Mouse (Mus musculus) hindbrain, embryonic 16.5 days (tissue): Measurements from ENCODE around the gene Cd300a. TPM values are rescaled to one million over a fixed set of nuclear protein-coding genes. Genes with fewer than 3 reads are reported as not detected.

Experiments
- ATAC-seq: fragments of 200-750 bp; cut with Nextera tagmentation; 2 replicates; pipeline ENCODE4 v1.8.0; 2017; ENCODE audit warnings: moderate TSS enrichment, moderate library complexity
- H3K27ac ChIP-seq: fragments of 300-500 bp; sonication (generic); 2 replicates; pipeline ENCODE4 v1.5.1; 2014; ENCODE audit warnings: low read depth, mild to moderate bottlenecking, control low read depth, low read length, moderate library complexity
- H3K27me3 ChIP-seq: fragments of 300-500 bp; sonication (generic); replicated peaks from 2 replicates; pipeline ENCODE4 v1.6.1; 2014; ENCODE audit warnings: low read length; ENCODE audit not compliant: control insufficient read depth, insufficient read depth
- H3K36me3 ChIP-seq: fragments of 300-500 bp; sonication (generic); 2 replicates; pipeline ENCODE4 v1.6.1; 2014; ENCODE audit warnings: mild to moderate bottlenecking, low read length, moderate library complexity, mixed read lengths; ENCODE audit not compliant: control insufficient read depth, insufficient read depth
- H3K4me1 ChIP-seq: fragments of 300-500 bp; sonication (generic); 2 replicates; pipeline ENCODE4 v1.6.1; 2014; ENCODE audit warnings: low read depth, low read length; ENCODE audit not compliant: control insufficient read depth, insufficient read depth
- H3K4me2 ChIP-seq: fragments of 300-500 bp; sonication (generic); 2 replicates; pipeline ENCODE4 v1.6.1; 2014; ENCODE audit warnings: mild to moderate bottlenecking, low read length, control low read depth, moderate library complexity
- H3K4me3 ChIP-seq: fragments of 300-500 bp; sonication (generic); 2 replicates; pipeline ENCODE4 v1.5.1; 2014; ENCODE audit warnings: mild to moderate bottlenecking, low read length, control low read depth, moderate library complexity
- H3K9ac ChIP-seq: fragments of 300-500 bp; sonication (generic); 2 replicates; pipeline ENCODE4 v1.6.1; 2014; ENCODE audit warnings: low read depth, mild to moderate bottlenecking, control low read depth, low read length, moderate library complexity
- H3K9me3 ChIP-seq: fragments of 300-500 bp; sonication (generic); 2 replicates; pipeline ENCODE4 v1.6.1; 2014; ENCODE audit warnings: mild to moderate bottlenecking, low read length, moderate library complexity; ENCODE audit not compliant: control insufficient read depth
- WGBS: fragments of 180-500 bp; shearing (Covaris S2); extraction: QIAGEN DNeasy Blood & Tissue Kit; methylation state at CpG from one replicate; pipeline ENCODE4 v1.1.7; 2014; 5-methylcytosine and 5-hydroxymethylcytosine counted together
- polyA plus RNA-seq: library from polyadenylated mRNA; unstranded; fragments of >200 nt; fragmentation: Nextera tagmentation; extraction: Ambion mirVana; gene quantifications from 2 replicates; pipeline ENCODE4 v1.2.1, GENCODE M21; 2015

The Cd300a gene
- 0.97 and 1.6 TPM in 2 replicates for polyA plus RNA-seq

- no peaks in the 10 kb centered on the region for H3K4me1 ChIP-seq
- WGBS: 45% methylated on average over 18 of the region's 18 CpGs
- no peaks in the 10 kb centered on the region for H3K36me3 ChIP-seq
- no peak within 1 kb of the TSS for H3K9ac ChIP-seq
- no peak within 1 kb of the TSS for H3K4me3 ChIP-seq
- H3K4me2 ChIP-seq: no peak within 1 kb of the TSS
- no peaks in the 10 kb centered on the region for H3K9me3 ChIP-seq
- H3K27ac ChIP-seq: no peak within 1 kb of the TSS
- no peaks in the 10 kb centered on the region for H3K27me3 ChIP-seq
- ATAC-seq: no peak
These were observed at the start of gene Cd300a for GRCm38 (mm10) chr11:114889991-114890518. Gene Cd300a, plus strand, starts transcription at chr11:114890041.

- 18% methylated on average over 8 of the region's 8 CpGs for WGBS
- Histone ChIP-seq H3K27ac (no peak overlapping the region), H3K36me3 (no peaks in the 10 kb centered on the region), H3K4me1 (peaks cover 3% of the 10 kb centered on the region; the same call in 1 of the 2 replicates), H3K9ac (no peak overlapping the region), H3K27me3 (peaks cover 2% of the 10 kb centered on the region), H3K4me3 (no peak overlapping the region), H3K4me2 (no peak overlapping the region), H3K9me3 (peaks cover 2% of the 10 kb centered on the region; the same call in 1 of the 2 replicates)
- ATAC-seq: peak; percentile 34; the same call in 1 of the 2 replicates
These were observed 45.9 kb upstream of the Cd300a start for GRCm38 (mm10) chr11:114843818-114844463.

GRCm38 (mm10) chr11:114844464-114845220 is 45.2 kb upstream of the Cd300a start:
- no peak overlapping the region for H3K4me2 ChIP-seq
- no peak overlapping the region for H3K9ac ChIP-seq
- H3K27ac ChIP-seq: no peak overlapping the region
- 63% methylated on average over 7 of the region's 7 CpGs for WGBS
- no peak overlapping the region for H3K4me3 ChIP-seq
- ATAC-seq: no peak
- H3K36me3 ChIP-seq: no peaks in the 10 kb centered on the region
- peaks cover 2% of the 10 kb centered on the region; the same call in 1 of the 2 replicates for H3K9me3 ChIP-seq
- peaks cover 3% of the 10 kb centered on the region; the same call in 1 of the 2 replicates for H3K4me1 ChIP-seq
- H3K27me3 ChIP-seq: peaks cover 9% of the 10 kb centered on the region

GRCm38 (mm10) chr11:114846336-114846735 is 43.5 kb upstream of the Cd300a start:
- H3K9me3 ChIP-seq: peaks cover 1% of the 10 kb centered on the region; the same call in 1 of the 2 replicates
- H3K27ac ChIP-seq: 0 out of 2 replicates have a peak overlapping the region, but pooled peaks have one; percentile 5
- peaks cover 21% of the 10 kb centered on the region for H3K27me3 ChIP-seq
- WGBS: 70% methylated on average over 4 of the region's 4 CpGs
- no peak overlapping the region for H3K4me2 ChIP-seq
- H3K36me3 ChIP-seq: no peaks in the 10 kb centered on the region
- ATAC-seq: no peak
- no peak overlapping the region for H3K9ac ChIP-seq
- peaks cover 15% of the 10 kb centered on the region for H3K4me1 ChIP-seq
- no peak overlapping the region for H3K4me3 ChIP-seq

- Histone ChIP-seq H3K9ac (no peak overlapping the region), H3K36me3 (no peaks in the 10 kb centered on the region), H3K27ac (no peak overlapping the region), H3K4me1 (peaks cover 15% of the 10 kb centered on the region), H3K9me3 (no peaks in the 10 kb centered on the region), H3K27me3 (peaks cover 23% of the 10 kb centered on the region), H3K4me2 (no peak overlapping the region), H3K4me3 (no peak overlapping the region)
- no peak for ATAC-seq
- WGBS: 89% methylated on average over 5 of the region's 5 CpGs
These were observed 42.8 kb upstream of the Cd300a start for GRCm38 (mm10) chr11:114847008-114847407.

GRCm38 (mm10) chr11:114849572-114849971 is 40.3 kb upstream of the Cd300a start:
- Histone ChIP-seq H3K4me3 (no peak overlapping the region), H3K9ac (no peak overlapping the region), H3K27ac (no peak overlapping the region), H3K4me2 (no peak overlapping the region), H3K36me3 (no peaks in the 10 kb centered on the region), H3K9me3 (no peaks in the 10 kb centered on the region), H3K27me3 (peaks cover 32% of the 10 kb centered on the region), H3K4me1 (peaks cover 16% of the 10 kb centered on the region)
- 6% methylated on average over 2 of the region's 2 CpGs for WGBS
- ATAC-seq: no peak

GRCm38 (mm10) chr11:114850066-114850451 is 39.8 kb upstream of the Cd300a start:
- Histone ChIP-seq H3K4me3 (no peak overlapping the region), H3K9ac (no peak overlapping the region), H3K4me1 (peaks cover 16% of the 10 kb centered on the region), H3K27ac (no peak overlapping the region), H3K4me2 (peak overlapping the region; percentile 99; the same call in 1 of the 2 replicates), H3K9me3 (no peaks in the 10 kb centered on the region), H3K27me3 (peaks cover 32% of the 10 kb centered on the region), H3K36me3 (no peaks in the 10 kb centered on the region)
- WGBS: 22% methylated on average over 5 of the region's 5 CpGs
- ATAC-seq: no peak

- Histone ChIP-seq H3K36me3 (no peaks in the 10 kb centered on the region), H3K9ac (peak within 1 kb of the TSS; percentile 67), H3K4me1 (peaks cover 16% of the 10 kb centered on the region), H3K27me3 (peaks cover 32% of the 10 kb centered on the region), H3K27ac (peak within 1 kb of the TSS; percentile 9), H3K4me2 (peak within 1 kb of the TSS; percentile 99), H3K4me3 (peak within 1 kb of the TSS; percentile 65), H3K9me3 (no peaks in the 10 kb centered on the region)
- 0 out of 2 replicates have a peak, but pooled peaks have one; percentile 22 for ATAC-seq
- under 1% methylated on average over 38 of the region's 43 CpGs for WGBS
These were observed 39.2 kb upstream of the Cd300a start, which contains the start of gene Gprc5c for GRCm38 (mm10) chr11:114850452-114851268. Gene Gprc5c, plus strand, starts transcription at chr11:114851152.
